Mouse (Mus musculus): ENCODE measurements around the gene Kmt2e.

DNA sequence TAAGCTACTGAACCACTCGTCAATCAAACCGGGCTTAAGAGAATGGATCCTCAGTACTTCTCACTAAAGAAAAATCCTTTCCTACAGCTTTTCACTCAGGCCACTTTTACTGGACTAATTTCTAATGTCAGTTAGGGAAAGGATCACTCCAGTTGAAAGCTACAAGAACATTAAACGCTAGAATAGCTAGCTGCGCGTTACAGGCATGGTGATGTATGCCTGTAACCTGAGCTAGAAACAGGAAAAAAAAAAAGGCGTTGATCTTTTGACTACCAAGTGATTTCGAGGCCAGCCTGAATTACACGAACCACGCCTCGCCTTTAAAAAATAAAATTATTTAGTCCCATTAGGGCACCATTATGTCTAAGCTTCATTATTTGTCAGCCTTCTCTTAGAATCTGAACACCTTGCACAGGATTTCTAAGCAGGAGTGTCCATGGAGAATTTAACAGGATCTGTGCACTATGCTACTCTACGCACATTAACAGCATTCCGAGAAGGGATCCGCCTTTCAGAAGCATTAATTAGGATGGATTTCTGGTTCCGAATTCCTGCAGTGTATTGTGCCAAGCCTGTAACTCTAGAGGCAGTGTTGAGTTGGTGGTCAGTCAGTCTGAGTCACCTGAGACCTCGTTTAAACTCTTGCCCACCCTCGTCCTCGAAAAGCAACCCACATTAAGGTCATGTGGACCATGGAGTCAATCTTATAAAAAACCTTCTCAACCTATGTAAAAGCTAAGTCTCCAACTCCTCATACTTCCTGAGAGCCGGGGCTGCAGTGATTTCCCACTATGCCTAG is 15.2 kb upstream of the Kmt2e start:
- no peak for TF ChIP-seq POLR2A (IDR thresholded peaks at IDR 0.05; ENCODE audit: extremely low read depth, insufficient read depth, low read length)
- TF ChIP-seq CTCF (IDR thresholded peaks at IDR 0.05; ENCODE audit: low read depth, low read length): no peak

All from liver, adult 2 months (tissue).